Mouse (Mus musculus) limb, embryonic 11.5 days (tissue): Measurements from ENCODE around the gene Ttll4. TPM values are rescaled to one million over a fixed set of nuclear protein-coding genes. Genes with fewer than 3 reads are reported as not detected.

Experiments
- ATAC-seq: fragments of 200-750 bp; cut with Nextera tagmentation; 2 replicates; pipeline ENCODE4 v1.8.0; 2017; ENCODE audit warnings: low read depth; ENCODE audit not compliant: insufficient number of reproducible peaks, low FRiP score, low TSS enrichment
- DNase-seq: peaks from one replicate; pipeline ENCODE4 v3.0.0-alpha.2; 2015; ENCODE audit warnings: low spot score
- H3K27ac ChIP-seq: fragments of 300-500 bp; sonication (generic); replicated peaks from 2 replicates; pipeline ENCODE4 v1.5.1; 2014; ENCODE audit warnings: low read depth, mild to moderate bottlenecking, low read length
- H3K27me3 ChIP-seq: fragments of 300-500 bp; sonication (generic); 2 replicates; pipeline ENCODE4 v1.6.1; 2014; ENCODE audit warnings: mild to moderate bottlenecking, low read length, mixed read lengths; ENCODE audit not compliant: control insufficient read depth, insufficient read depth
- H3K36me3 ChIP-seq: fragments of 300-500 bp; sonication (generic); 2 replicates; pipeline ENCODE4 v1.6.1; 2014; ENCODE audit warnings: mild to moderate bottlenecking, low read length, moderate library complexity, mixed read lengths; ENCODE audit not compliant: control insufficient read depth, insufficient read depth
- H3K4me1 ChIP-seq: fragments of 300-500 bp; sonication (generic); 2 replicates; pipeline ENCODE4 v1.6.1; 2014; ENCODE audit warnings: low read length, mixed read lengths; ENCODE audit not compliant: control insufficient read depth, insufficient read depth
- H3K4me2 ChIP-seq: fragments of 300-500 bp; sonication (generic); 2 replicates; pipeline ENCODE4 v1.6.1; 2014; ENCODE audit warnings: low read depth, mild to moderate bottlenecking, moderate library complexity; ENCODE audit not compliant: severe bottlenecking
- H3K4me3 ChIP-seq: fragments of 300-500 bp; sonication (generic); 2 replicates; pipeline ENCODE4 v1.5.1; 2014; ENCODE audit warnings: low read depth, low read length
- H3K9ac ChIP-seq: fragments of 300-500 bp; sonication (generic); 2 replicates; pipeline ENCODE4 v1.6.1; 2014; ENCODE audit warnings: mild to moderate bottlenecking, low read length
- H3K9me3 ChIP-seq: fragments of 300-500 bp; sonication (generic); 2 replicates; pipeline ENCODE4 v1.6.1; 2016; ENCODE audit warnings: low read length; ENCODE audit not compliant: control insufficient read depth
- WGBS: fragments of 180-500 bp; shearing (Covaris S2); extraction: QIAGEN DNeasy Blood & Tissue Kit; methylation state at CpG from one replicate; pipeline ENCODE4 v1.1.7; 2014; 5-methylcytosine and 5-hydroxymethylcytosine counted together
- polyA plus RNA-seq: library from polyadenylated mRNA; unstranded; fragments of >200 nt; fragmentation: Nextera tagmentation; extraction: Ambion mirVana; gene quantifications from 2 replicates; pipeline ENCODE4 v1.2.1, GENCODE M21; 2014

The Ttll4 gene
- 42.4 and 51.5 TPM in 2 replicates for polyA plus RNA-seq

GRCm38 (mm10) chr1:74661448-74662195 is at the start of gene Ttll4:
Gene Ttll4, plus strand, starts transcription at chr1:74661745.
- Histone ChIP-seq H3K9me3 (no peaks in the 10 kb centered on the region), H3K9ac (peak within 1 kb of the TSS; percentile 73), H3K27me3 (no peaks in the 10 kb centered on the region), H3K27ac (peak within 1 kb of the TSS; percentile 23), H3K4me3 (peak within 1 kb of the TSS; percentile 57), H3K4me2 (peak within 1 kb of the TSS; percentile 44), H3K4me1 (no peaks in the 10 kb centered on the region), H3K36me3 (no peaks in the 10 kb centered on the region)
- peak; percentile 98 for ATAC-seq
- under 1% methylated on average over 65 of the region's 66 CpGs for WGBS
- DNase-seq, result peak; percentile 96

GRCm38 (mm10) chr1:74624183-74624582 is 37.4 kb upstream of the Ttll4 start:
- H3K27me3 ChIP-seq, result no peaks in the 10 kb centered on the region
- H3K4me1 ChIP-seq, result no peaks in the 10 kb centered on the region
- H3K4me2 ChIP-seq, result no peak overlapping the region
- H3K4me3 ChIP-seq, result no peak overlapping the region
- 87% methylated on average over 1 of the region's 1 CpGs for WGBS
- H3K36me3 ChIP-seq, result no peaks in the 10 kb centered on the region
- H3K27ac ChIP-seq, result no peak overlapping the region
- no peak overlapping the region for H3K9ac ChIP-seq
- ATAC-seq (no peak), DNase-seq (no peak)
- no peaks in the 10 kb centered on the region for H3K9me3 ChIP-seq

GRCm38 (mm10) chr1:74626076-74626475 is 35.5 kb upstream of the Ttll4 start:
- DNase-seq, result no peak
- no peak overlapping the region for H3K4me3 ChIP-seq
- H3K4me2 ChIP-seq, result no peak overlapping the region
- H3K9ac ChIP-seq, result no peak overlapping the region
- no peak for ATAC-seq
- H3K4me1 ChIP-seq, result no peaks in the 10 kb centered on the region
- no peaks in the 10 kb centered on the region for H3K9me3 ChIP-seq
- H3K36me3 ChIP-seq, result no peaks in the 10 kb centered on the region
- WGBS, result 85% methylated on average over 4 of the region's 4 CpGs
- no peaks in the 10 kb centered on the region for H3K27me3 ChIP-seq
- H3K27ac ChIP-seq, result no peak overlapping the region

GRCm38 (mm10) chr1:74628001-74628400 is 33.5 kb upstream of the Ttll4 start:
- Histone ChIP-seq H3K36me3 (no peaks in the 10 kb centered on the region), H3K27ac (no peak overlapping the region), H3K4me3 (no peak overlapping the region), H3K9ac (no peak overlapping the region), H3K27me3 (no peaks in the 10 kb centered on the region), H3K4me1 (no peaks in the 10 kb centered on the region), H3K4me2 (no peak overlapping the region), H3K9me3 (no peaks in the 10 kb centered on the region)
- ATAC-seq (no peak), DNase-seq (no peak)
- 47% methylated on average over 7 of the region's 7 CpGs for WGBS

GRCm38 (mm10) chr1:74632734-74633133 is 28.8 kb upstream of the Ttll4 start:
- no peaks in the 10 kb centered on the region for H3K9me3 ChIP-seq
- H3K36me3 ChIP-seq, result no peaks in the 10 kb centered on the region
- ATAC-seq (no peak), DNase-seq (no peak)
- no peak overlapping the region for H3K9ac ChIP-seq
- no peaks in the 10 kb centered on the region for H3K4me1 ChIP-seq
- no peak overlapping the region for H3K4me3 ChIP-seq
- H3K4me2 ChIP-seq, result no peak overlapping the region
- 82% methylated on average over 4 of the region's 4 CpGs for WGBS
- no peak overlapping the region for H3K27ac ChIP-seq
- no peaks in the 10 kb centered on the region for H3K27me3 ChIP-seq

DNA sequence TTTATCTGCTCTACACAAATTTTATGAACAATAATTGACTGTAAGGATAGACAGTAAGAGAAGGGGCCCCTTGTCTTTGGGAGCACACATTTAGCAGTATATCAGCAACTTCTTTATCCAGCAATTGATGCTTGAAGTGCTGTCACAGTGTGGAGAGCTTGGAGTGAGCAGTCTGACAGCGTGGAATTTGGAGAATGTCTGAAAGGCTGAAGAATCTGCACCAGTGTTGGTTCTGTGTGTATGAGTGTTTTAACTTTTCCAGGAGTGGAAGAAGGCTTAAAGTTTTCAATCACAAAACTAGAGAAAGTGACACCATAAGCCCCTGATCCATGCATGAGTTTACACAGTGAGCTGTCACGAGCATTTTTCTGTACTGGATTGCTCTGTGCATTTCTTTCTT is 18.0 kb upstream of the Ttll4 start:
- Histone ChIP-seq H3K9me3 (no peaks in the 10 kb centered on the region), H3K27me3 (no peaks in the 10 kb centered on the region), H3K9ac (no peak overlapping the region), H3K4me1 (no peaks in the 10 kb centered on the region), H3K4me3 (no peak overlapping the region), H3K36me3 (no peaks in the 10 kb centered on the region), H3K4me2 (no peak overlapping the region), H3K27ac (no peak overlapping the region)
- 87% methylated on average over 2 of the region's 2 CpGs for WGBS
- ATAC-seq, result no peak
- DNase-seq, result no peak

GRCm38 (mm10) chr1:74643926-74644325 is 17.6 kb upstream of the Ttll4 start:
- H3K9me3 ChIP-seq, result no peaks in the 10 kb centered on the region
- H3K27ac ChIP-seq, result no peak overlapping the region
- no peaks in the 10 kb centered on the region for H3K36me3 ChIP-seq
- no peaks in the 10 kb centered on the region for H3K4me1 ChIP-seq
- H3K27me3 ChIP-seq, result no peaks in the 10 kb centered on the region
- no peak overlapping the region for H3K4me3 ChIP-seq
- H3K4me2 ChIP-seq, result no peak overlapping the region
- DNase-seq (peak; percentile 24), ATAC-seq (no peak)
- H3K9ac ChIP-seq, result no peak overlapping the region

DNA sequence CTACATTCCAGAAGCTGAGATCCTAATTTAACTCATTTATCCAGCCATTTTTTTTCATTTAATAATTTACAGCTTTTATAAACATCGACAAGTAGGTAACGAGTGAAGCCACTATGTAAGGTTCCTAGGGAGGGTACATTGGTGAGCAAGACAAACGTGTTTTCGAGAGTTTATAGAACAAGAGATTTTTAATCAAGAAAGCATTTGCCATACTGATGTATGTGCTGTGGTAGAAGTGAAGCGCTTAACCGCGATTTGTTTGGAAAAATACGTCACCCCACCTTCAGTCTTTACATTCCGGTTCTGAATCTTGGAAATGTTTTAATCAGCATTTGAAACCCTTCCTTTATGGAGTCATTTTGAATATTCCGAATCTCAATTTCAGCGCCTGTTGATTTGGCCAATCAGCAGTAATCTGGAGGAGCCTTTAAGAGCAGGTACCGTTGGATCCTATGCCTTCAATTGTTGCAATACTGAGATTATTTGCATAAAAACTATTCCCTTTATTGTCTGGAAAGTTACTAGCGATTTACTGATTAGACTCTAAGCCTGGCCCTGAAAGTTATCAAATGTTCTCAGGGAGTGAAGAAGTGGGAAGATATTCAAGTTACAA is 814 bp downstream of the Ttll4 start:
- Histone ChIP-seq H3K27me3 (no peaks in the 10 kb centered on the region), H3K27ac (peak overlapping the region; percentile 23), H3K9ac (peak overlapping the region; percentile 73), H3K36me3 (no peaks in the 10 kb centered on the region), H3K4me2 (peak overlapping the region; percentile 44), H3K4me1 (no peaks in the 10 kb centered on the region), H3K4me3 (peak overlapping the region; percentile 57), H3K9me3 (no peaks in the 10 kb centered on the region)
- ATAC-seq (0 out of 2 replicates have a peak, but pooled peaks have one; percentile 29), DNase-seq (no peak)
- 5% methylated on average over 13 of the region's 13 CpGs for WGBS
